Mouse (Mus musculus): ENCODE measurements at regions not wholly inside any gene's neighbourhood (a gene's known extent, or its start where the extent isn't known, plus 50 kb on each side); places are given as distances from the start of the nearest gene placed in this dataset.

GRCm38 (mm10) chr3:119939091-119939490 lies 154.8 kb upstream of the Ptbp2 start:
- TF ChIP-seq EP300 (IDR thresholded peaks at IDR 0.05; ENCODE audit: low read depth): no peak
- TF ChIP-seq CTCF (IDR thresholded peaks at IDR 0.05; ENCODE audit: low read depth): no peak

All from liver, postnatal 0 days (tissue).